Mouse (Mus musculus) hindbrain, embryonic 12.5 days (tissue): ENCODE measurements around the gene Atg4b. TPM values are rescaled to one million over a fixed set of nuclear protein-coding genes. Genes with fewer than 3 reads are reported as not detected.
A peak's percentile ranks its signal among the peaks of the same experiment; 100 is the strongest.
"Not testable (repeated sequence)": the region's sequence is repeated elsewhere in the genome, so short reads cannot be mapped to it uniquely, and the experiment has no call there.

ENCODE experiments used
- ATAC-seq: fragments of 200-750 bp; cut with Nextera tagmentation; 2 replicates; pipeline ENCODE4 v1.8.0; 2017; ENCODE audit warnings: moderate TSS enrichment; ENCODE audit not compliant: low FRiP score
- H3K27ac ChIP-seq: fragments of 300-500 bp; sonication (generic); 2 replicates; pipeline ENCODE4 v1.5.1; 2016; ENCODE audit warnings: mild to moderate bottlenecking
- H3K27me3 ChIP-seq: fragments of 300-500 bp; sonication (generic); 2 replicates; pipeline ENCODE4 v1.6.1; 2016; ENCODE audit warnings: mild to moderate bottlenecking
- H3K36me3 ChIP-seq: fragments of 300-500 bp; sonication (generic); 2 replicates; pipeline ENCODE4 v1.6.1; 2016; ENCODE audit warnings: mild to moderate bottlenecking
- H3K4me1 ChIP-seq: fragments of 300-500 bp; sonication (generic); 2 replicates; pipeline ENCODE4 v1.6.1; 2016
- H3K4me2 ChIP-seq: fragments of 300-500 bp; sonication (generic); replicated peaks from 2 replicates; pipeline ENCODE4 v1.6.1; 2016; ENCODE audit warnings: mild to moderate bottlenecking
- H3K4me3 ChIP-seq: fragments of 300-500 bp; sonication (generic); 2 replicates; pipeline ENCODE4 v1.5.1; 2016; ENCODE audit warnings: mild to moderate bottlenecking
- H3K9ac ChIP-seq: fragments of 300-500 bp; sonication (generic); 2 replicates; pipeline ENCODE4 v1.6.1; 2016; ENCODE audit warnings: mild to moderate bottlenecking, moderate library complexity
- H3K9me3 ChIP-seq: fragments of 300-500 bp; sonication (generic); replicated peaks from 2 replicates; pipeline ENCODE4 v1.6.1; 2016; ENCODE audit warnings: mild to moderate bottlenecking
- WGBS: fragments of 180-500 bp; shearing (Covaris S2); methylation state at CpG from one replicate; pipeline ENCODE4 v1.1.7; 2016; 5-methylcytosine and 5-hydroxymethylcytosine counted together
- polyA plus RNA-seq: library from polyadenylated mRNA; unstranded; fragments of >200 nt; fragmentation: Nextera tagmentation; extraction: Ambion mirVana; gene quantifications from 2 replicates; pipeline ENCODE4 v1.2.1, GENCODE M21; 2016

The Atg4b gene
- polyA plus RNA-seq, 1 experiment from 2014 or later, result 106 TPM

GRCm38 (mm10) chr1:93825771-93826539 lies 74.7 kb downstream of the Atg4b start:
- WGBS, result 34% methylated on average over 27 of the region's 27 CpGs
- peak overlapping the region; percentile 89 for H3K27ac ChIP-seq

GRCm38 (mm10) chr1:93826540-93826835 lies 75.2 kb downstream of the Atg4b start:
- H3K9ac ChIP-seq, result no peak overlapping the region
- peaks cover 14% of the 10 kb centered on the region for H3K4me1 ChIP-seq
- H3K27ac ChIP-seq, result no peak overlapping the region
- H3K9me3 ChIP-seq, result no peaks in the 10 kb centered on the region
- no peak for ATAC-seq
- WGBS, result 96% methylated on average over 9 of the region's 9 CpGs
- peak overlapping the region; percentile 81 for H3K4me2 ChIP-seq
- no peak overlapping the region for H3K4me3 ChIP-seq
- H3K27me3 ChIP-seq, result no peaks in the 10 kb centered on the region
- H3K36me3 ChIP-seq, result peaks cover 6% of the 10 kb centered on the region; the same call in 1 of the 2 replicates

More at GRCm38 (mm10) chr1:93825771-93826539, 74.7 kb downstream of the Atg4b start:
- H3K4me1 ChIP-seq, result peaks cover 14% of the 10 kb centered on the region
- H3K9me3 ChIP-seq, result no peaks in the 10 kb centered on the region
- ATAC-seq, result peak; percentile 44; the same call in 1 of the 2 replicates
- peak overlapping the region; percentile 81 for H3K4me2 ChIP-seq
- no peaks in the 10 kb centered on the region for H3K27me3 ChIP-seq
- H3K36me3 ChIP-seq, result peaks cover 12% of the 10 kb centered on the region; the same call in 1 of the 2 replicates
- peak overlapping the region; percentile 45 for H3K4me3 ChIP-seq
- H3K9ac ChIP-seq, result peak overlapping the region; percentile 55

DNA sequence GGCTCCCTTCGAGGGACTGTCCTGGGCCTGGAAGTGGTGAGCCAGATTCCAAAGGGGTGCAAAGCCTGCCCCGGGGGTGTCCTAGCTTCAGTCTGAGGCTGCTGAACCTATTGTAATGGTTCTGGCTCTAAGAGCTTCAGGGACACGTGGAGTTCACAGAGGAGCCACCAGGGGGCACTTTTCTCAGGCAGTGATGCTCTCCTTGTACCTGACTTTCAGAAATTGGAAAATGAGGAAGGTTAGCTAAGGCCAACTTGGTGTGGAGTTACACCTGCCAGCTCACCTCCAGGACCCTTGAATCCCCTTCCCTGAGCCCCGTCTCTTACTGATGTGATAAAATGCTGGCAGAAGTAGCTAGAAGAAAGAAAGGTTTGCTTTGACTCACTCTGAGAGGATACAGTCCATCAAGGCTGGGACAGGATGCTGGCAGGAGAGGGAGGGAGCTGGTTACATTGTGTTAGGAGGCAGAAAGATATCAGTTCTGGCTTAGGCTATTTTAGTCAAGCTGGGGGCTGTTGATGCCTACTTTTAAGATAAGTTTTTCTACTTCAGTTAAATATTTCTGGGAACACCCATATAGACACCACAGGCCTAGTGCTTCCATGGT lies 81.6 kb downstream of the Atg4b start:
- H3K4me2 ChIP-seq, H3K27me3 ChIP-seq, ATAC-seq, H3K4me1 ChIP-seq, H3K4me3 ChIP-seq, H3K9me3 ChIP-seq, H3K9ac ChIP-seq, H3K27ac ChIP-seq: not testable (repeated sequence)
- WGBS, result 59% methylated on average over 3 of the region's 4 CpGs
- peaks cover 18% of the 10 kb centered on the region for H3K36me3 ChIP-seq

- no peak overlapping the region for H3K4me2 ChIP-seq
- no peak overlapping the region for H3K9ac ChIP-seq
- H3K4me1 ChIP-seq, result no peaks in the 10 kb centered on the region
- H3K9me3 ChIP-seq, result no peaks in the 10 kb centered on the region
- WGBS, result 86% methylated on average over 7 of the region's 7 CpGs
- peaks cover 20% of the 10 kb centered on the region for H3K36me3 ChIP-seq
- no peak for ATAC-seq
- no peak overlapping the region for H3K27ac ChIP-seq
- no peaks in the 10 kb centered on the region for H3K27me3 ChIP-seq
- no peak overlapping the region for H3K4me3 ChIP-seq
These were observed 83.4 kb downstream of the Atg4b start for GRCm38 (mm10) chr1:93834671-93835150.

- no peak; the same call in 1 of the 2 replicates for ATAC-seq
These were observed 83.9 kb downstream of the Atg4b start for GRCm38 (mm10) chr1:93835211-93835610.

GRCm38 (mm10) chr1:93835876-93836531 lies 84.7 kb downstream of the Atg4b start:
- no peak overlapping the region for H3K9ac ChIP-seq
- no peak overlapping the region for H3K27ac ChIP-seq
- 92% methylated on average over 6 of the region's 6 CpGs for WGBS
- H3K9me3 ChIP-seq, result no peaks in the 10 kb centered on the region
- no peak for ATAC-seq
- H3K27me3 ChIP-seq, result no peaks in the 10 kb centered on the region
- no peak overlapping the region for H3K4me2 ChIP-seq
- no peaks in the 10 kb centered on the region for H3K4me1 ChIP-seq
- H3K36me3 ChIP-seq, result peaks cover 16% of the 10 kb centered on the region
- no peak overlapping the region for H3K4me3 ChIP-seq

More at GRCm38 (mm10) chr1:93835211-93835610, 83.9 kb downstream of the Atg4b start:
- Histone ChIP-seq H3K36me3 (peaks cover 16% of the 10 kb centered on the region), H3K27ac (no peak overlapping the region), H3K4me2 (no peak overlapping the region), H3K4me3 (no peak overlapping the region), H3K9ac (no peak overlapping the region), H3K4me1 (no peaks in the 10 kb centered on the region), H3K9me3 (no peaks in the 10 kb centered on the region), H3K27me3 (no peaks in the 10 kb centered on the region)
- WGBS, result 90% methylated on average over 4 of the region's 4 CpGs

DNA sequence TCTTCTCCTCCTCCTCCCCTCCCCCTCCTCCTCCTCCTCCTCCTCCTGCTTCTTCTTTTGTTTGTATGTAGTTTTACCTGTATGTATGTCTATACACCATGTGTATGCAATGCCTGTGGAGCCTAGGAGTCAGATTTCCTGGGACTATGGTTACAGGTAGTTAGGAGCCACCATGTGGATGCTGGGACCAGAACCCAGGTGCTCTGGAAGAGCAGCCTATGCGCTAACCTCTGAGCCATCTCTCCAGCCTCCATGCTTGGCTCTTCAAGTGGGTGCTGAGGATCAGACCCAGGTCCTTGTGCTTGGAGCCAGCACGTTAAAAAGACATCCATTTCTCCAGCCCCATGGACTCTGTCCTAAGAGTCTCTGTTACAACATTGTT lies 85.2 kb downstream of the Atg4b start:
- peaks cover 16% of the 10 kb centered on the region for H3K36me3 ChIP-seq
- ATAC-seq, result no peak
- no peak overlapping the region for H3K4me3 ChIP-seq
- H3K4me1 ChIP-seq, result no peaks in the 10 kb centered on the region
- H3K27ac ChIP-seq, result no peak overlapping the region
- H3K4me2 ChIP-seq, result no peak overlapping the region
- WGBS, result 98% methylated on average over 2 of the region's 2 CpGs
- no peaks in the 10 kb centered on the region for H3K27me3 ChIP-seq
- H3K9me3 ChIP-seq, result no peaks in the 10 kb centered on the region
- no peak overlapping the region for H3K9ac ChIP-seq

DNA sequence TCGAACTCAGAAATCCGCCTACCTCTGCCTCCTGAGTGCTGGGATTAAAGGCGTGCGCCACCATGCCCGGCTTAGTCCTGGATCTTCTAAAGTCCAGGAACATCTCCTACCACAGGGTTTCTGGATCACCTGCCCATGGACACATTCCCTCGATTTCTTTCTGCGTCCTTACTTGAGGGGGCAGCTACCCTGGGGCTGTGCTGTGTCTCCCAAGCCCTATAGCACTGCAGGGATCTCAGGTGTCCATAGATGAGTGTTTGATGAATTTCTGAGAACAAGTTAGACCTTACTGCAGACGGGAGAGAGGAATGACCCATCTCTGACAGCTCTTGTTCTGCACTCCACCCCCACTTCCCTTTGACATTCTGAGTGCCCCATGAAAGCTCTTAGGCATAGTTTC lies 86.0 kb downstream of the Atg4b start:
- Histone ChIP-seq H3K27me3 (no peaks in the 10 kb centered on the region), H3K4me1 (no peaks in the 10 kb centered on the region), H3K4me3 (no peak overlapping the region), H3K36me3 (peaks cover 16% of the 10 kb centered on the region), H3K9me3 (no peaks in the 10 kb centered on the region), H3K27ac (no peak overlapping the region), H3K9ac (no peak overlapping the region), H3K4me2 (no peak overlapping the region)
- WGBS, result 95% methylated on average over 8 of the region's 8 CpGs
- no peak for ATAC-seq

- H3K4me2 ChIP-seq, H3K4me1 ChIP-seq, ATAC-seq, H3K9me3 ChIP-seq, H3K9ac ChIP-seq, H3K4me3 ChIP-seq, H3K27me3 ChIP-seq, H3K27ac ChIP-seq: not testable (repeated sequence)
- peaks cover 16% of the 10 kb centered on the region for H3K36me3 ChIP-seq
- WGBS, result 92% methylated on average over 8 of the region's 8 CpGs
These were observed 87.3 kb downstream of the Atg4b start for GRCm38 (mm10) chr1:93838569-93838968.

Other genes with a start within 250 kb of the Atg4b start
- gene Farp2, start 239.4 kb upstream of the Atg4b start, polyA plus RNA-seq, result 6.1 and 6.6 TPM in 2 replicates
- 249 and 254 TPM in 2 replicates for gene Stk25, start 92.8 kb upstream of the Atg4b start, polyA plus RNA-seq
- gene Bok, start 65.8 kb upstream of the Atg4b start, polyA plus RNA-seq, result 43.8 and 44.1 TPM in 2 replicates
- 39.5 and 39.9 TPM in 2 replicates for gene Thap4, start 3.4 kb downstream of the Atg4b start, polyA plus RNA-seq
- 193 and 194 TPM in 2 replicates for gene Dtymk, start 50.4 kb downstream of the Atg4b start, polyA plus RNA-seq
- gene Ing5, start 52.5 kb downstream of the Atg4b start, polyA plus RNA-seq, result 15.0 and 15.8 TPM in 2 replicates
- 16.8 and 17.0 TPM in 2 replicates for gene D2hgdh, start 73.4 kb downstream of the Atg4b start, polyA plus RNA-seq
- not detected in 2 replicates for gene Gal3st2, start 109.8 kb downstream of the Atg4b start, polyA plus RNA-seq
- 0.08 TPM in 1 of 2 replicates, not detected in the other for gene Gal3st2b, start 166.8 kb downstream of the Atg4b start, polyA plus RNA-seq
- gene Gal3st2c, start 239.0 kb downstream of the Atg4b start, polyA plus RNA-seq, result not detected in 2 replicates